Mouse (Mus musculus) embryo, embryonic 11.5 days (tissue): ENCODE results near the gene Numa1.
"Not testable (repeated sequence)": the region's sequence is repeated elsewhere in the genome, so short reads cannot be mapped to it uniquely, and the experiment has no call there.

Source experiments
- DNase-seq: peaks from one replicate; pipeline ENCODE4 v3.0.0-alpha.2; 2012; ENCODE audit warnings: low read depth, low spot score

Numa1 gene

DNA sequence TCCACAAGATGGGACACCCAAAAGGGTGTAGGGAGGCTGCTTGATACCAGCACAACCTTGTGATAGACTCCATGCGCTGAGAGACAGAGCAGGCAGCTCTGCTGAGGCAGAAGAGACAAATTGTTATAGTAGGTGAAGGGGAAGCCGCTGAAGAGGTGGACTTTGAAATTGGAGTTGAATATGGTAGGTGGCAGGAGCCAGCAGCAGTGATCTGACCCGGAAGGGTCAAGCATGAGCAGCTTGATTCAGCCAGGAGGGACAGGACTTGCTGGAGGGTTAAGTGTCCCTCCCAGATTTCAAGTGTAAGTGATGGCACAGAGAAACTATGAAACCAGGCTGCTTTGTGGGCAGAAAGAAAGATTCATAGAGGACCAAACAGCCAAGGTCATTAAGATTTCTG lies 51.2 kb downstream of the Numa1 start:
- no peak for DNase-seq

DNA sequence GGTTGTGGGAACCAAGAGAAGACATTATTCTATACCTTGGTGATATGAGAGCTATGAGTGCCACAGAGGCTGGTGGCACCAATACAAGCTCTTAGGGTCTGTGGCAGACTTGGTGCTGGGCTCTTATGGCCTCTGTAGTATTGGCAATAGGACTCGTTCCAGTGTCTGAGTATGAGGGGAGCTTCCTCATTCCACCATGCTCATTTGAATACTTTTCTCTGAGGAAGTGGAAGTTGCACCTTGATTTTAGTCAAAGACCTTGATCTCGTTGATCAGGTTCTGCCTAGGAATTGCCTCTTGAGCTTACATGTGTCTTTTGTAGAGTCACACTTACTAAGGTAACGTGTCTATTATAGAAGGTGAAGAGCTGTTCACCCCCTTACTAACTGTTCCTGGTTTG lies 60.3 kb downstream of the Numa1 start:
- no peak for DNase-seq

DNA sequence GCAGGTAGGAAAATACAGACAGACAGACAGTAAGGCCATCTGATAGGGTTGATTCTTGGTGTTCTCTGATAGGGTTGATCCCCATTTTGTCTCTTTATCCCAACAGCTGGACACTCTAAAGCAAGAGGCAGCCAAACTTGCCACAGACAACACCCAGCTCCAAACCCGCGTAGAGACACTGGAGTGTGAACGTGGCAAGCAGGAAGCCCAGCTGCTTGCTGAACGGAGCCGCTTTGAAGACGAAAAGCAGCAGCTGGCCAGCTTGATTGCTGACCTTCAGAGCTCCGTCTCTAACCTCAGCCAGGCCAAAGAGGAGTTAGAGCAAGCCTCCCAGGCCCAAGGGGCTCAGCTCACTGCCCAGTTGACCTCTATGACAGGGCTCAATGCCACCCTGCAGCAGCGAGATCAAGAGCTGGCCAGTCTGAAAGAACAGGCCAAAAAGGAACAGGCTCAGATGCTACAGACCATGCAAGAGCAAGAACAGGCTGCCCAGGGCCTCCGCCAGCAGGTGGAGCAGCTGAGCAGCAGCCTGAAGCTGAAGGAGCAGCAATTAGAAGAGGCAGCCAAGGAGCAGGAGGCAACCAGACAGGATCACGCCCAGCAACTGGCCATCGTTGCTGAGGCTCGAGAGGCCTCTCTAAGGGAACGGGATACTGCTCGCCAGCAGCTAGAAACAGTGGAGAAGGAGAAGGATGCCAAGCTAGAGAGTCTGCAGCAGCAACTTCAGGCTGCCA lies 64.5 kb downstream of the Numa1 start:
- DNase-seq = peak; percentile 63

DNA sequence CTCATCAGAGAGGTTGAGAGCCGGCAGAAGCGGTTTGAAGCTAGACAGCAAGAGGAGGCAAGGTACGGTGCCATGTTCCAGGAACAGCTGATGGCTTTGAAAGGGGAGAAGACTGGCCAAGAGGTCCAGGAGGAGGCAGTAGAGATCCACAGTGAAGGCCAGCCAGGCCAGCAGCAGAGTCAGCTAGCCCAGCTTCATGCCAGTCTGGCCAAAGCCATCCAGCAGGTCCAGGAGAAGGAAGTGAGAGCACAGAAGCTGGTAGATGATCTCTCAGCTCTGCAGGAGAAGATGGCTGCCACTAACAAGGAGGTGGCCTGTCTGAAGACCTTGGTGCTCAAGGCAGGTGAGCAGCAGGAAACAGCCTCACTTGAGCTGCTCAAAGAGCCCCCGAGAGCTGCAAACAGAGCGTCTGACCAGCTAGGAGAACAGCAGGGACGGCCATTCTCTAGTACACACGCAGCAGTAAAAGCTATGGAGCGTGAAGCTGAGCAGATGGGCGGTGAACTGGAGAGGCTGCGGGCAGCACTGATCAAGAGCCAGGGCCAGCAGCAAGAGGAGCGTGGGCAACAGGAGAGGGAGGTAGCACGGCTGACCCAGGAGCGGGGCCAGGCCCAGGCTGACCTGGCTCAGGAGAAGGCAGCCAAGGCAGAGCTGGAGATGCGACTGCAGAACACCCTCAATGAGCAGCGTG lies 65.7 kb downstream of the Numa1 start:
- DNase-seq = no peak

DNA sequence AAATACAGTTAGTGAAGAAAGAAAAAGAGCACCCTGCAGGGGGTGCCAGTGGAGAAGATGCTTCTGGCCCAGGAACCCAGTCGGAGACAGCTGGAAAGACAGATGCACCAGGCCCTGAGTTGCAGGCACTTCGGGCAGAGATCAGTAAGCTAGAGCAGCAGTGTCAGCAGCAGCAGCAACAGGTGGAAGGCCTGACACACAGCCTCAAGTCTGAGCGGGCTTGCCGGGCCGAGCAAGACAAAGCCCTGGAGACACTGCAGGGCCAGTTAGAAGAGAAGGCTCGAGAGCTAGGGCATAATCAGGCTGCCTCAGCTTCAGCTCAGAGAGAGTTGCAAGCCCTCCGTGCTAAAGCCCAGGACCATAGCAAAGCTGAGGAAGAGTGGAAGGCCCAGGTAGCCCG lies 66.4 kb downstream of the Numa1 start:
- no peak for DNase-seq

DNA sequence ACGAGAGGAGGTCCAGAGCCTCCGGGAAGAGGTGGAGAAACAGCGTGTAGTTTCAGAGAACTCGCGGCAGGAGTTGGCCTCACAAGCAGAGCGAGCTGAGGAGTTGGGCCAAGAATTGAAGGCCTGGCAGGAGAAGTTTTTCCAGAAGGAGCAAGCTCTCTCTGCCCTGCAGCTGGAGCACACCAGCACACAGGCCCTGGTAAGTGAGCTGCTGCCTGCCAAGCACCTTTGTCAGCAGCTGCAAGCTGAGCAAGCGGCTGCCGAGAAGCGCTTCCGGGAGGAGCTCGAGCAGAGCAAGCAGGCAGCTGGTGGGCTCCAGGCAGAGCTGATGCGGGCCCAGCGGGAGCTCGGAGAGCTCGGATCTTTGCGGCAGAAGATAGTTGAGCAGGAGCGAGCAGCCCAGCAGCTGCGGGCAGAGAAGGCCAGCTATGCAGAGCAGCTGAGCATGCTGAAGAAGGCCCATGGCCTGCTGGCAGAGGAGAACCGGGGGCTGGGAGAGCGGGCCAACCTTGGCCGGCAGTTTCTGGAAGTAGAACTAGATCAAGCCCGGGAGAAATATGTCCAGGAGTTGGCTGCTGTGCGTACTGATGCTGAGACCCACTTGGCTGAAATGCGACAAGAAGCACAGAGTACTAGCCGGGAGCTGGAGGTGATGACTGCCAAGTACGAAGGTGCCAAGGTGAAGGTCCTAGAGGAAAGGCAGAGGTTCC lies 67.2 kb downstream of the Numa1 start:
- DNase-seq = no peak

DNA sequence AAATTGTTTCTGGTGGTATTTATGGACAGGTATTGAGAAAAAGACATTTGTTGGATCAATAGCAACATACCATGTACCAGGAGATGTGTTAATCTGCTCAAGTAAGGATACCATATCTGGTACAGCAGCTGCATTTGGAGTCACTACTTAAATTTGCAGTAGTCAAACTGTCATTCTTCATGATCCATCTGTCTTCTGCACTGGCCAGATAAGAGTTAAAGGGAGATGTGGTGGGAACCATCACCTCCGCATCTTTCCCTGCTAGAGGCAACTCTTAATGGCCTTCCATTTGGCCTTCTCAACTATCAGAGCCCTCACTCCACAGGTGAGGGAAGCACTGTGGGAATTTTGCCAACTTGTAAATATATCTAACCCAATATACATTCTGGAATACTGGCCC lies 72.6 kb downstream of the Numa1 start:
- DNase-seq = no peak

DNA sequence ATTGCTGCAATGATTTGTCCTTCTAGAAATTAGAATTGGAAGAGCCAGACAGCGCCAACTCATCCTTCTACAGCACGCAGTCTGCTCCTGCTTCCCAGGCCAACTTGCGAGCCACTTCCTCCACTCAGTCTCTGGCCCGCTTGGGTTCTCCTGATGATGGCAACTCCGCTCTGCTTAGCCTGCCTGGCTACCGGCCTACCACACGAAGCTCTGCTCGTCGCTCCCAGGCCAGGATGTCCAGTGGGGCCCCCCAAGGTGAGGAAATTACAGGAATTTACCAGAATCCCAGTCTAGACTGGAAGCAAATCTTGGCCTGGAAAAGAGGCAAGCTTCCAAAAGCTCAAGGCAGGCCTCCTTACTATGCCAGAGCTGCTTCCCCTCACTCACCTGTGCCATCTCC lies 77.9 kb downstream of the Numa1 start:
- DNase-seq = no peak

DNA sequence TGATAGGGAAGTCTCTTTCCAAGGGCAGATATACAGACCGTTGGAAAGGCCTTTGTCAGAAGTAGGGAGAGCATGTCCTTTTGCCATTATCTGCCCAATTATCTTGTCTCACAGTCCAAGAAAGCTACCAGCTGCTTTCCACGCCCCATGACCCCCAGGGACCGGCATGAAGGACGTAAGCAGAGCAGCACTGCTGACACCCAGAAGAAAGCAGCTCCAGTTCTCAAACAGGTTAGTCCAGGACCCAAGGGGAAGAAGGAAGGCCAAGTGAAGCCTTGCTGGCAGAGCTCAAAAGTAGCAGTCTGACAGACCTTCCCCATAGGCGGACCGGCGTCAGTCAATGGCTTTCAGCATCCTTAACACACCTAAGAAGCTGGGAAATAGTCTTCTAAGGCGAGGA lies 79.5 kb downstream of the Numa1 start:
- no peak for DNase-seq

DNA sequence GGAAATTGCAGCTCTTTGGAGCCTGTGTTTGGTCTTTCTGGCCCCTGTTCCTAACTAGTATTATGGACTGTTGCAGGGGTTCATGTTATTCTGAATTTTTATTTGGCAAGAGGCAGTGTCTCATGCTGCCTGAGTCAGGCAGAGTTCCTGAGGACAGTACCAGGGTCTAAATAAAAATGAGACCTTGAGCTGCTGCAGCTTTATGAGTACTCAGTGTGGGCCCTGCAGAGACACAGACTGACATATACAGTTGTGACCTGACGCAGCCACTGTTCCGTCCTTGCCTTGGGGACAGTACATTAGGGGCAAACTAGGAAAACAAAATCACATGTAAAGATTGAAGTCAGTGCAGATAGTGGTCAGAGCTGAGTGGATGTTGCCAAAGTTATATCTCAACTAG lies 81.1 kb downstream of the Numa1 start:
- DNase-seq = no peak

DNA sequence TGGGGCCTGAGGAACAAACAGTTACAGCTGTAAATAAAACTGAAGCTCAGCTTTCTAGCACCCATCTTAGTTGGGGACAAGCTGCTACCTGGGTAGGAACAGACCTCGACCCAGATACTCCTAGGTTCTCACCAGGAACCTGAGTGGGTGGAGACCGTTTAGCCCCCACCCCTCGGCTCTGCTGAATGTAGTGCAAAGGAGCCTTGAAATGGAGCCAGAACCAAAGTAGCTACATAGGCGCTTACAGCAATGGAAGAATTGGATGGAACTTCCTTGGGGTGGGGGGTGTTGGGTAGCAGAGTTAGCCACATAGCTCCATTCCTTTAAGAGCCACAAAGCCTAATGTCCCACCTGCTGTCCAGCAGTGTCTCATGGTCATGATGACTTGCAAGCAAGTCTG lies 83.0 kb downstream of the Numa1 start:
- DNase-seq = no peak

DNA sequence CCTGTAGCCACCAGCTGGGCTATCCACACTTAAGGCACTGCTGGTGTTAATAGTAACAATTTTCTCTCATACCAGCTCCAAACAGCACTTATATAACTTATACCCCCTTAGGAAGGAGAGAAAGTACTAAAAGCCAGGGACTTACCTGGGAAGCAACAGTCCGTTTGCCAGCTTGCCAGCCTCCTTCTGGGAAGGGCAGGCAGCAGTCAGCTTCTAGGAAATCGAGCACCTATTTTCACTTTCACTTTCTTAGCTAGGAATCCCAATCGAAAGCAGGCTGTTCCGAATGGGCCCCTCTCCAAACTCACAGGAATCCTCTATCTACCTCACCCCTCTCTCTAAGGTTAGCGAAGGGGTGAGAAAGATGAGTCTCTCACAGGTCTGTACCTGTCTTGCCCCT lies 83.5 kb downstream of the Numa1 start:
- DNase-seq = no peak

DNA sequence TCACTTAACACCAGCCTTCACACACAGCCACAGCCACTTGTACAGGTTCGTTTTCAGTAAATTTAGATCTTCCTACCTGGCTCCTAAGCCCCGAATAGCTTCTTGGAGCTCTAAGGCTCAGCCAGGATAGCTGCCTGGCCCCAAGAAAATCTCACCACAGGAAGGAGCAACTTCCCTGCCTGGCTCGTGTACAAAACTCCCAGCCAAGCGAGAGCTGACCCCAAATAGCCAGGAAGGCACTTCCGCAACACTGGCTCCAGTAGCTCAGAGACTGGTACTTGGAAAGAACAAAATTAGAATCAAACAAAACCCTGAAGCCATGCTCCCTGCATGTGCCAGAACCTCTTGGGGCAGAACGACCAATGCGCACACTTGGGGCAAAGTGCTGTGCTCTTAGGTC lies 84.1 kb downstream of the Numa1 start:
- no peak for DNase-seq

DNA sequence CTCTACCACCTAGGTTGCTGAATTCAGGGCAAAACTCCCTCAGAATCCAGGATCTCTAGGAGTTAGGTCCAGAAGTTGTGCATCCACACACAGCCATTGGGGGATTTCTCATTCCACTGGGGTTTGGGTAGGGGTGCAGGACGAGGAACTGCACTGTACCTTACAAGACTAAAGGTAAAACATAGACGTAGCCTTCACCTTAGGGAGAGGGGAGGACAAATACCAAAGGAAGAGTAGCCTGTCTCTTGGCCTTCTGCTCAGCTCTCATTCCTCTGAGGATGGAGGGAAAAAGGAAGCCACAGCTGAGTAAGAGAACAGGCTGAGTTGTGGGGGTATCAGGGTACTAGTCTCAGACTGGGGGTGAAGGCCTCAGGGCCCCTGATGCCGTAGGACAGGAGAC lies 84.7 kb downstream of the Numa1 start, which contains the start of gene Il18bp:
Gene Il18bp, minus strand, starts transcription at position 101 of the 400 bp plus-strand sequence.
- no peak for DNase-seq

DNA sequence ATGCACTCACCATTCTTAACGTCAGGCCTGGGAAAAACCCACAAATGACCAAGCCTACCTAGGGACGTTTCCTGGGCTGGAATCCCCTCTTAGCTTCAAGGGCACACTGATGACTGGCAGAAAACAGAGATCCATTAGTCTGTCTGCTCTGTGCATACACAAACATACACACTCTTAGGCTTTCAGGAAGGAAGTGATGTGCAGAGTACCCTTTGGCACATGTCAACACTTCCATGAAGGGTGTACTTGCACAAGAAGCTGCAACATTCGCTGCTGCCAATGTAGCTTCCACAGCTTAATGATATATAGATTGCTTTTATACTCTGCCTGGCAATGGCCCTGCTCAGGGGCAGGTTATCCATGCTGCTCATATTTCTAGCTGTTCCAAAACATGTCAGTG lies 85.5 kb downstream of the Numa1 start:
- DNase-seq = no peak

DNA sequence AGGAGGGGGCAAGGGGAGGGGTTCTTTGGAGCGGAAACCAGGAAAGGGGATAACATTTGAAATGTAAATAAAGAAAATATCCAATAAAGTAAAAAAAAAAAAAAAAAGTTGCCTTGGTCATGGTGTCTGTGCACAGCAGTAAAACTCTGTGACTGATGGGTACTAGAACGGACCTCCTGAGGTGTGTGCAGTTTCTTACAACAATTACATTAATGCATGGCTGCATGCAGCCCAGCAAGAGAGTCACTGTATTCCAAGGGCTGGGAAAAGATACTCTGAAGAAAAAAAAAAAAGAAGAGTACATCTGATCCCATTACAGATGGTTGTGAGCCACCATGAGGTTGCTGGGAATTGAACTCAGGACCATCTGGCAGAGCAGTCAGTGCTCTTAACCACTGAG lies 87.0 kb downstream of the Numa1 start:
- DNase-seq = not testable (repeated sequence)

DNA sequence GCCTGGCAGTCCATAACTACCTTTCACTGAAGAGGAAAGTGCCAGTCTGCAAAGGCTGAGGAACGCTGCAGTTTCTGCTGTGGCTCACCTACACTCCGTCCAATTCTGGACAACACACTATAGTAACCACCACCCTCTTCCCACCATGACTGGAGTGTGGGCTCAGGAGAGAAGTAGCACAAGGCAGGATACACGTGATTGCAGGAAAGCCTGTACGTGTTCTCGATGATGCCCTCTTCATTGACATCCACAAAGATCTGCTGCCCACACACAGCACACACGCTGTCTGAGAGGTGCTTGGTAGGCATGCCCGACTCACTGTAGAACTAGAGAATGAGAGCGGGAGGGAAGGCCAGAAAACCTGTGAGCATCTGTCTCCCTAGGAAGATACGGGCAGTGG lies 89.9 kb downstream of the Numa1 start:
- no peak for DNase-seq

DNA sequence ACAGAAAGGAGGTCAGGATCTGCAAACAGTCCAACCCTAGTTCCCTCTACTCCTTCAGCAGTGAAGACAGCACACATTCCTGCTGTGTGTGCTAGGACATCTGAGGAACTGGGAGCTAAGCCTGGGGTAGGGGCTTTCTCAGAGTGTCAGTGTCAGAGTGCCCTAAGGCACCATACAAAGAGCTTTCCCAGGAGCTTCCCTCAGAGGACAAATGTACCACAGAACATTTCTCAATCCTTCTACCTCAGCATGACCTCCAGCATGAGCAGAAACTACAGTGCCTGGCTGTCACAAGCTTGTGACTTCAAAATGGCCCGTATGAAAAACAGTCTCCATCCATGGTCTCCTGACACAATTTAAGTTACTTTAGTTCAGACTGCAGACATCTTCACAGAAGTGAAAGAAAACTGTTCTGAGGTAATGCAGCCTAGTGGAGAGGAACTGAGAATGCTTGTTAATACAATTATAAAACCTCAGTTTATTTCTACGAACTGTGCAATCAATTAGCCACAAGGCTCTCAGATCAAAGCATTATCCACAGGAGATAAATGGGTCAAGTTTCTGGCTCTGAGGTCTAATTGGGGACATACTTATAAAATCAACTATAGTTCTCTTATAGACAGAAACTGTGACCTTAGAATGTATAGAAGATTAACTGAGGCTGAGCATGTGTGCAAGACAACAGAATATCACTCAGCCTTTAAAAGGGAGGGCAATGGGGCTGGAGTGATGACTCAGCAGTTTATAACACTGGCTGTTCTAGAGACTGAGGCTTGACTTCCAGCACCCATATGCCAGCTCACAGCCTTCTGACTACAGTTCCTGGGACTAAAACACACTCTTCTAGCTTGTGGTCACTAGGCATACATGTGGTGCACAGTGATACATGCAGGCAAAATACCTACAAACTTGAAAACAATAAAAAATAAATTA lies 91.5 kb downstream of the Numa1 start:
- no peak for DNase-seq

DNA sequence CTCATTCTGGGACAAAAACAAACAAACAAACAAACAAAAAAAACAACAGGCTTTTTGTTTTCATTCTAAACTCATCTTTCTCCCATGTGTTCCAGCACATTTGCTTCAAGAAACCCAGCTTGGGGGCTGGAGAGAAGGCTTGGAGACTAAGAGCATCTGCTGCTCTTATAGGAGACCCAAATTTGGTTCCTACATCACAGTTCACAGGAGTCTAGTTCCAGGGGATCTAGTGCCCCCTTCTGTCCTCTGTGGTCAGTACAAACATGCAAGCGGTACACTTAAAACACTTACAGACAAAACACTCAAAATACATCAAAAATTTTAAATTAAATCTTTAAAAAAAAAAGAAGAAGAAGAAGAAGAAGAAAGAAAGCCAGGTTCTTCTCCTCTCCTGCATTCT lies 101.0 kb downstream of the Numa1 start:
- DNase-seq = no peak

DNA sequence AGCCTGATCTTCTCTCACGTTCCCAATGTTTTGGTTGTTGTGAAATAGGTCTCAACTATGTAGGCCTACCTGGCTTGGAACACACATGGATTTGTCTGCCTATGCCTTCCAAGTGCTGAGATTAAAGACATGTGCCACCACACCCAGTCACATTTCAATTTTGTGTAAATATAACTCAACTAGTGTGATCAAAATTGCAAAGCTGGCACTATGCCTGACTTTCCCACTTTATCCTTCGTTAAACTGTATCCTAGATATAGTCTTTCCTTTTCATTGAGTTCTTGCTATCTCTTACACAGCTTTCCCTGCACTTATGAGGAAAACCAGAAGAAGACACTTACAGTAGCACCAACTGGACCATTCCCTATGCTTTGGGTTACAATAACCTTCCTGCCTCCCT lies 101.6 kb downstream of the Numa1 start:
- no peak for DNase-seq

DNA sequence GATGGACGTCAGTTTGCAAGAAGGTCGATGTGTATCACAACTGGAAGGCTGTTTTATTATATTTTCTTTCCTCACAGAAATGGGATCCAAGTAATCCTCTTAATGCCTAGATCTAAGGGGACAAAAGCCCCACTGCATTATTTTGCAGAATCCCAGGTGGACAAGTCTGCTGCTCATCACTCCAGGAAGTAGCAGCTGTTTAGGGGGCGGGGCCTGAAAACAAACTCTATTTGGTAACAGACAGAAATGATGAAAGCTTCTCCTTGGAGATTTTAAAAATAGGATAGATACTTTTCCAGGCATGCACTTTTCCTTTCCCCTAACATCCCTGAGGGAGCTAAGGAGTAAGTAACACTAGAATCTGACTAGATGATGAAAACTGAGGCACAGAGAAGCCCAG lies 103.4 kb downstream of the Numa1 start:
- DNase-seq = no peak

DNA sequence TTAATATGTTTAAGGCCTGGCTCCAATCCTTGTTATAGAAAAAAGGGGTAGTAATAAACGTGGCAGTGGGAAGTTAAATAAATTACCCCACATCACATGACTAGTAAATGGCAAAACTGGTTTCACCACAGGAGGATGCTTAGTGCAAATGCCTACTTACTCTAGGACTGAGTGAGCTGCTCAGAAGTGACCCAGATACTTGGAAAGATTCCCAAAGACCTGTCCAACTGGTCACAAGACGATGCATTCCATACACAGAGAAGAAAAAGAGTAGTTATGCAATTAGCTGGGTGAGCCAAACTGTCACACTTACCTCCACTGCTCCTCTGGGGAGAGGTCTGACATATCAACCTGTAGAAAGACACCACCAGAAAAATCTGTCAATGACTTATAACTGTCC lies 108.4 kb downstream of the Numa1 start:
- no peak for DNase-seq
